Mouse (Mus musculus): ENCODE results near the gene Rnf182. TPM values are rescaled to one million over a fixed set of nuclear protein-coding genes. Genes with fewer than 3 reads are reported as not detected.

The Rnf182 gene
- total RNA-seq, 2 experiments from 2014 or later = 6.9 to 7.1 TPM

DNA sequence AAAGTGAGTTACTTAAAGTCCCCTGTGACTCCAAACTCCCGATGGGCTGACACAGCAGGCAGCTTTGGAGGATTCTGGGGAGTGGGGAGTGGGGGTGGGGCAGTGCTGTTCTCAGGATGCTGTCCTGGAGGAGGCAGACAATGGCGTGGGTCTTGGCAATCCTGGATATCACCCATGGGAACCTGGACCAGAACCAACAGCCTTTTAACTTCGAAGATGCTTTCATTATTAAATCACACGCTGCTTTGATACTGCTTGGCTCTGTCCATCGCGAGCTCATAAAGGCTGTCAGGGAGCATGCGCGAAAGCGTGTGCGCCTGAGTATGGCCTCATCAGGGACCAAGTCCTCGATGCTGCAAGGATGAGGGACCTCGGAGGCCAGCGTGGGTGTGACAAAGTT is 12.5 kb upstream of the Rnf182 start:
- intact Hi-C loops (cut with DNase I) = no loop called here

GRCm38 (mm10) chr13:43608854-43609253 is 6.7 kb upstream of the Rnf182 start:
- intact Hi-C loops (cut with DNase I) = no loop called here

More for the DNA sequence above, 12.5 kb upstream of the Rnf182 start:
- no peak for DNase-seq (ENCODE audit: low spot score in 2 of 2)

DNA sequence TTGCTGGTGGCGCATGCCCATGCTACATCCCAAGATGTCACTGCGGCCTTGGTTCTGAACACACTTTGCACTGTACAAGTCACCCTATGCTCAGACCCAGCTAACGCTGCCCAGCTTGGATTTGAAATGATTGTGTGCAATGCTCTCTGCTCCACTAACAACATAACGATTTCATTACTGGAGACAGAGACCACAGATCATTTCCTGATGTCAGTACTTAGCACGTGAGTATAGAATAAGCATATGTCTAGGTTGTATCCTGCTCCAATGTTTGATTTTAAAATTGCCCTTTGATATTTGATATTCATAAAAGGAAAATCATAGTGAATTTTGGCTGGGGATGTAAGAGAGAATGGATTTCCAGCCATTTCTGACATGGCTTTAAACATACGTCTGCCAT is 3.5 kb upstream of the Rnf182 start:
- intact Hi-C loops (cut with DNase I) = no loop called here
- no peak for DNase-seq (ENCODE audit: low spot score in 2 of 2)

More at GRCm38 (mm10) chr13:43608854-43609253, 6.7 kb upstream of the Rnf182 start:
- no peak for DNase-seq (ENCODE audit: low spot score in 2 of 2)

GRCm38 (mm10) chr13:43614667-43615066 is 843 bp upstream of the Rnf182 start:
- intact Hi-C loops (cut with DNase I) = loop anchor here (5.0 kb wide), 1 partner anchor 98 kb away; no protein-coding TSS in a partner anchor

GRCm38 (mm10) chr13:43615194-43615576 is 325 bp upstream of the Rnf182 start:
- intact Hi-C loops (cut with DNase I) = loop anchor here (5.0 kb wide), 1 partner anchor 97 kb away; no protein-coding TSS in a partner anchor
- DNase-seq (ENCODE audit: low spot score in 2 of 2) = no peak

More at GRCm38 (mm10) chr13:43614667-43615066, 843 bp upstream of the Rnf182 start:
- no peak for DNase-seq (ENCODE audit: low spot score in 2 of 2)

DNA sequence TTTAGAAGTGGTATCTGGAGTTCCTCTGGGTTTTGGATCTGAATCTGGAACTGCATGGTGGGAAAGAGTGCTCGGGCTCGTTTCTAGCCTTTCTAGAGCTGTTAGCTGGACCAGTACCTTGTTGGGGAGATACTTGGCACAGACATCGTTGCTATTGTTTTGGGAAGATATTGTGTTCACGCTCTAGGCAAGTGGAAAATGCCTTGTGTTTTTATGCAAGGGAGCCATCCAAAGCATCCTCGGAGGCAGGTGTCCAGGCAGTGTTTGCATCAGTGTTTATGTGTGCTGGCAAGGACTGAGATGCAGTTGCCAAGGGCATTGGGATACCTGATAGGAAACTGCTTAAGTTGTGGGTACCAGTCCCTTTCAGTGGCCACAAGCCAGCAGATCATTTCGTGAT is 1.0 kb downstream of the Rnf182 start:
- intact Hi-C loops (cut with DNase I) = loop anchor here (5.0 kb wide), 1 partner anchor 96 kb away; no protein-coding TSS in a partner anchor
- no peak for DNase-seq (ENCODE audit: low spot score in 2 of 2)

- no peak for DNase-seq (ENCODE audit: low spot score in 2 of 2)
- intact Hi-C loops (cut with DNase I) = loop anchor here (5.0 kb wide), 1 partner anchor 93 kb away; no protein-coding TSS in a partner anchor
Observed at GRCm38 (mm10) chr13:43619550-43620175, 4.2 kb downstream of the Rnf182 start.

GRCm38 (mm10) chr13:43627922-43628321 is 12.4 kb downstream of the Rnf182 start:
- DNase-seq (ENCODE audit: low spot score in 2 of 2) = no peak
- intact Hi-C loops (cut with DNase I) = no loop called here

- DNase-seq (ENCODE audit: low spot score in 2 of 2) = no peak
Observed at GRCm38 (mm10) chr13:43629785-43630184, 14.3 kb downstream of the Rnf182 start.

GRCm38 (mm10) chr13:43631266-43631665 is 15.8 kb downstream of the Rnf182 start:
- intact Hi-C loops (cut with DNase I) = no loop called here
- DNase-seq (ENCODE audit: low spot score in 2 of 2) = no peak

More at GRCm38 (mm10) chr13:43629785-43630184, 14.3 kb downstream of the Rnf182 start:
- intact Hi-C loops (cut with DNase I) = no loop called here

- DNase-seq (ENCODE audit: low spot score in 2 of 2) = peak in 1 of 2 experiments; percentile 16
Observed at GRCm38 (mm10) chr13:43633024-43633423, 17.5 kb downstream of the Rnf182 start.

GRCm38 (mm10) chr13:43637720-43638119 is 22.2 kb downstream of the Rnf182 start:
- DNase-seq (ENCODE audit: low spot score in 2 of 2) = peak; percentile 34 to 65
- intact Hi-C loops (cut with DNase I) = no loop called here

More at GRCm38 (mm10) chr13:43633024-43633423, 17.5 kb downstream of the Rnf182 start:
- intact Hi-C loops (cut with DNase I) = no loop called here

DNA sequence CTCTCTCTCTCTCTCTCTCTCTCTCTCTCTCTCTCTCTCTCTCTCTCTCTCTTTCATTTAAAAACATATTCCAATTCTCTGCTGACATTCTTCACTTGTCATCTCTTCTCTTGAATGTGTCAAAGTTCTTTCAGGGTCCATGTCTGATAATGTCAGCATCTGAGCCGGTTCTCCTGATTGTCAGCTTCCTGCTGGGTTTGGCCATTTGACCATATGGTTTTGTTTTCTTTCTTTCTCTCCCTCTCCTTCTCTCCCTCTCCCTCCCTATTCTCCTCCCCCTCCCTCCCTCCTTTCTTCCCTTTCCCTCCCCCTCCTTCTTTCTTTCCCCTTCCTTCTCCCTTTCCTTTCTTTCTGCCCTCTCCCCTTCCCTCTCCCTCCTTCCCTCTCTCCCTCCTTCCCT is 29.5 kb downstream of the Rnf182 start:
- no peak for DNase-seq (ENCODE audit: low spot score in 2 of 2)
- intact Hi-C loops (cut with DNase I) = no loop called here

GRCm38 (mm10) chr13:43648556-43648955 is 33.0 kb downstream of the Rnf182 start:
- intact Hi-C loops (cut with DNase I) = no loop called here
- no peak for DNase-seq (ENCODE audit: low spot score in 2 of 2)

GRCm38 (mm10) chr13:43651277-43651676 is 35.8 kb downstream of the Rnf182 start:
- no peak for DNase-seq (ENCODE audit: low spot score in 2 of 2)
- intact Hi-C loops (cut with DNase I) = no loop called here

DNA sequence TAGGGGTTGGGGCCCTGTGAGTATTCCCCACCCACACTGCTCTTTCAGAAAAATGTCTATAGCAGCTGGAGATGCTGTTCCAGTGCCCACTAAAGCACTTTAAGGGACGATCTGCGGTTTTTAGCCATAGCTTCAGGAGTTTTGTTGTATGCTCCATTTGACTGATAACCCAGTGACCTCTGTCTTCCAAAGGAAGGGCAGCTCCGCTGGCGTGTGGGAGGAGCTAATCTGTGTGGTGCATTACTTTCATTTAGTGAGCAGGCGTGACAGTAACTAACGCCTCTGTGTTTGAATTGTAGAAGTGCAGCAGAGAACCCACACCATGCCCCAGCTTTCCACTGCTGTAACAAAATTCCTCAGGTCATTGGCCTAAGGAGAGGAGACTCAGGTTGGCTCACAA is 38.6 kb downstream of the Rnf182 start:
- intact Hi-C loops (cut with DNase I) = no loop called here
- DNase-seq (ENCODE audit: low spot score in 2 of 2) = no peak

DNA sequence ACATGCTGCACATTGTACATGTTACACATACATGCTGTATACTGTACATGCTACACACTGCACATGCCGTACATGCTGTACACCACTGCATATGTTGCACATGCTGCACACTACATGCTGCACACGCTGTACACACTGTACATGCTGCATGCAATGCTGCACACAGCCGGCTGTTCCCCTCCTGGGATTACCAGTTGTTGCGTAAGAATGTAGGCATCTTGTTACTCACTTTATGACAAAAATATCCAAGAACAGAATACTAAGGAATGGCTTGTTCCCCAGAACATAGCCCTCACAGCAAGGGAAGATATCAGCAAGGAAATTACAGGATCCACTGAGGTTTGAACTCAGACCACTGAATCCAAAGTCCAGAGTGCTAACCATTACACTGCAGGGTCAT is 47.7 kb downstream of the Rnf182 start:
- intact Hi-C loops (cut with DNase I) = no loop called here
- DNase-seq (ENCODE audit: low spot score in 2 of 2) = peak; percentile 13 to 59

DNA sequence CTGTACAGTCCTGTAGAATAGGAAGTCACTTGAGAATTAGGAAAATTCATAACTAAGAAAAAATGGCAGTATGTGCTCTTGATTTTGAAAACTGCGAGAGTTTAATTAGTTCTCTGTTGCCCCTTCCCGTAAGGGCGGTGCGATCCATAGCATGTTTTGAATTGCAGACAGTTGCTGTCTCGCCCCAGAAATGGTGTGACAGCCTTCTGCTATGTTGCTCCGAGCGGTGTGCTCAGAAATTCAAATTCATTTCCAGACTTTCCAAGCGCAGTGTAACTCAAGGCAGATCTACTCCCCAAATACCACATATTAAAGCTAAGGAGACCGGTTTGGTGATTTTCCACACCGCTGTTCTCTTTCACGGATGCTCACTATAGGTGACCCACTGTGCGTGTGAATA is 50.6 kb downstream of the Rnf182 start:
- intact Hi-C loops (cut with DNase I) = no loop called here
- DNase-seq (ENCODE audit: low spot score in 2 of 2) = no peak

GRCm38 (mm10) chr13:43666920-43667319 is 51.4 kb downstream of the Rnf182 start:
- DNase-seq (ENCODE audit: low spot score in 2 of 2) = no peak
- intact Hi-C loops (cut with DNase I) = no loop called here

GRCm38 (mm10) chr13:43677159-43677882 is 61.8 kb downstream of the Rnf182 start:
- no peak for DNase-seq (ENCODE audit: low spot score in 2 of 2)
- intact Hi-C loops (cut with DNase I) = no loop called here

GRCm38 (mm10) chr13:43677883-43678244 is 62.4 kb downstream of the Rnf182 start:
- intact Hi-C loops (cut with DNase I) = no loop called here
- no peak for DNase-seq (ENCODE audit: low spot score in 2 of 2)

Data from left cerebral cortex, postnatal 25 days (tissue).